Mouse (Mus musculus) thymus, postnatal 0 days (tissue): Measurements from ENCODE around the gene Card10. TPM values are rescaled to one million over a fixed set of nuclear protein-coding genes. Genes with fewer than 3 reads are reported as not detected.

Experiments used
- DNase-seq: peaks from one replicate; pipeline ENCODE4 v3.0.0-alpha.2; 2015; ENCODE audit warnings: low spot score
- polyA plus RNA-seq: library from polyadenylated mRNA; unstranded; fragments of >200 nt; fragmentation: Nextera tagmentation; extraction: Ambion mirVana; gene quantifications from 2 replicates; pipeline ENCODE4 v1.2.1, GENCODE M21; 2015

Card10 gene
- polyA plus RNA-seq, 1 experiment from 2014 or later, result 2.8 TPM

DNA sequence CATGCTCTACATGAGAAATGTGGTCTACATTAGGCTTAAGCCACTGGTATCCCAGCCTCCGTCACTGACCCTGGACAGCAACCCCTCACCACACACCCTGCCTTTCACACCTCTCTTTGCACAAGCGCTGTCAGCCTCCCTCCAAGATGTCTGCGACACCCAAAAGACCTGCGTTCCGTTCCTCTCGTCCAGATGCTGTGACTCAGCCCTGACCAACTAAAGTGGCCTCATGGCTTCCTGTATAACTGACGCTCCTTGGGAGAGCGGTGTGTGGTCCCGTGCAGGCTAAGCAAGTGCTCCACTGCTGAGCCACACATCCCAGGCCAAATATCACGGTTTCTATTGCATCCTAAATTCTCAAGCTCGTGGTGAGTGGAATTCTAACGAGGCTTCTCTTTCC, 62.2 kb downstream of the Card10 start:
- no peak for DNase-seq

- DNase-seq, result no peak
Measured at GRCm38 (mm10) chr15:78737146-78737545, 65.7 kb downstream of the Card10 start.

GRCm38 (mm10) chr15:78736681-78737100, 66.2 kb downstream of the Card10 start:
- DNase-seq, result no peak

DNA sequence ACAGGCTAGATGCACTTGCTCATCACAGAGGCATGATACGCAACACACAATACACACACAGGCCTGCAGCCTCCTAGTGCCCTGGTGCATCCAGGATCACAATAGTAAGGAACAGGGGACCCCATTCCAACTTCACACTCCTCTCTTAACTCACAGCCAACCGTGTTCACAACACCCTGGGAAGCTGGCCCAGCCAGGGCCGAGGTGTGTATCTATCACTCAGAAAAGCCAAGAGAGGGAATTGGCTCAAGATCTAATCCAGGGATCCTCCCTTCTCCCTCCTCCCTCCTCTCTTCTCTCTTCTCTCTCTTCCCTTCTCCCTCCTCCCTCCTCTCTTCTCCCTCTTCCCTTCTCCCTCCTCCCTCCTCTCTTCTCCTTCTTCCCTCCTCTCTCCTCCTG, 66.7 kb downstream of the Card10 start:
- DNase-seq, result no peak

- no peak for DNase-seq
Measured at GRCm38 (mm10) chr15:78735431-78736180, 67.2 kb downstream of the Card10 start.

- no peak for DNase-seq
Measured at GRCm38 (mm10) chr15:78731830-78732229, 71.0 kb downstream of the Card10 start.

DNA sequence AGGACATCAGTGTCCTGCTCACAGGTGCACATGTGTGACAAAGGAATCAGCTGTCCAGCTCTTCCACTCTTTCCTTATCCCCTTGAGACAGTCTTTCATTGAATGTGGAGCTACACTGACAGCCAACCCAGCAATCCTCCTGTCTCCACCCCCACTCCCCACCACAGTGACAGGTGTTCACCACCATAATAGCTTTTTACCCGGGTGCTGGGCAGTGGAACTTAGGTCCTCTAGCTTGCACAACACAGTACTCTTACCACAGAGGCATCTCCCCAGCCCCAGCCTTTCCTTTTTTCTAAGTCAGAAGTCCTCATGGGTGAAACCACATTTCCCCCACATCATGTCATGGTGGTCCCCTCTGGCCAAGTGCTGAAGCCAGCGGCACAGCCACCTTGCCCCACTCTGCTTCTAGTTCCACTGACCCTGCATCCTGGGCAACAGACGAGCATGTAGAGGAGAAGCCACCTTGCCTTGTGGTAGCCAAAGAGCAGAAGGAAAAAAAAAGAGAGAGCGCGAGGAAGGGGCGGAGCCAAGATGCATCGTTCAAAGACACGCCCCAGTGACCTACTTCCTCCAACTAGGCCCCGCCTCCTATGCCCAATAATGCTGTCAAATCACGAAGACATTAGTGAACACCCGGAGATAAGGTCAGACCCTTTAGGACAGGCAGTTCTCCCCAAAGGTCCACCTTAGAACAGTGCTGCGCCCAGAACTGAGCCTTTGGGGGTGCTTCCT, 72.4 kb downstream of the Card10 start:
- peak; percentile 74 for DNase-seq

GRCm38 (mm10) chr15:78726697-78727096, 76.1 kb downstream of the Card10 start:
- peak; percentile 70 for DNase-seq

Other genes with a start within 250 kb of the Card10 start
- 662 and 779 TPM in 2 replicates for gene Rac2, start 230.3 kb downstream of the Card10 start, polyA plus RNA-seq
- 23.0 and 23.7 TPM in 2 replicates for gene Cyth4, start 206.0 kb downstream of the Card10 start, polyA plus RNA-seq
- gene Elfn2, start 84.3 kb downstream of the Card10 start, polyA plus RNA-seq, result 0.91 and 1.3 TPM in 2 replicates
- 55.2 TPM in 2 replicates for gene Mfng, start 29.6 kb downstream of the Card10 start, polyA plus RNA-seq
- 3.9 and 4.0 TPM in 2 replicates for gene Cdc42ep1, start 39.6 kb upstream of the Card10 start, polyA plus RNA-seq
- gene Lgals2, start 52.5 kb upstream of the Card10 start, polyA plus RNA-seq, result 3.3 and 5.1 TPM in 2 replicates
- gene Gga1, start 74.1 kb upstream of the Card10 start, polyA plus RNA-seq, result 42.4 and 42.5 TPM in 2 replicates
- gene Gm49510, start 96.6 kb upstream of the Card10 start, polyA plus RNA-seq, result 0.10 and 0.32 TPM in 2 replicates
- 27.7 and 39.1 TPM in 2 replicates for gene Sh3bp1, start 96.7 kb upstream of the Card10 start, polyA plus RNA-seq
- gene Pdxp, start 110.9 kb upstream of the Card10 start, polyA plus RNA-seq, result 16.3 and 16.5 TPM in 2 replicates
- 598 and 732 TPM in 2 replicates for gene Lgals1, start 123.7 kb upstream of the Card10 start, polyA plus RNA-seq
- gene Nol12, start 131.9 kb upstream of the Card10 start, polyA plus RNA-seq, result 59.3 and 59.9 TPM in 2 replicates
- gene Triobp, start 144.7 kb upstream of the Card10 start, polyA plus RNA-seq, result 16.3 and 18.0 TPM in 2 replicates
- 303 and 311 TPM in 2 replicates for gene H1f0, start 225.4 kb upstream of the Card10 start, polyA plus RNA-seq
- gene Galr3, start 238.8 kb upstream of the Card10 start, polyA plus RNA-seq, result 0.14 and 0.21 TPM in 2 replicates